ENCODE assay signal across 7 mouse cellular contexts in genomic region chr19:40894519-40895392, GRCm38 (mm10). TPM values are rescaled to one million over a fixed set of nuclear protein-coding genes. Genes with fewer than 3 reads are reported as not detected.
DNase-seq lines count a peak whose midpoint lies in the region; ATAC-seq and TF ChIP-seq lines count a peak whose summit lies in the region.

Gene Zfp518a, plus strand, starts transcription at chr19:40894705.

- ATAC-seq in embryonic facial prominence, embryonic 13.5 days (ENCODE audit: insufficient number of reproducible peaks, insufficient read depth, low FRiP score, low TSS enrichment, low read depth), result peak; percentile 80
- peak; percentile 81 for ATAC-seq in limb, embryonic 12.5 days (ENCODE audit: insufficient number of reproducible peaks, insufficient read depth, low FRiP score, low TSS enrichment, low read depth)
- ATAC-seq in midbrain, embryonic 15.5 days (replicated peaks), result peak; percentile 96

- peak; percentile 59 for TF ChIP-seq POLR2A in kidney, adult 2 months (IDR thresholded peaks at IDR 0.05; ENCODE audit: low read depth, low read length)
- TF ChIP-seq POLR2A in spleen, adult 2 months (IDR thresholded peaks at IDR 0.05; ENCODE audit: low read depth, low read length), result peak; percentile 70

- H3K4me3 ChIP-seq in embryonic facial prominence, embryonic 13.5 days, result peak within 1 kb of the TSS; percentile 71
- H3K4me3 ChIP-seq in kidney, adult 2 months (ENCODE audit: insufficient read depth, low read depth, low read length), result peak within 1 kb of the TSS; percentile 99
- H3K4me3 ChIP-seq in limb, embryonic 12.5 days (replicated peaks), result peak within 1 kb of the TSS; percentile 71
- peak within 1 kb of the TSS; percentile 75 for H3K4me3 ChIP-seq in midbrain, embryonic 15.5 days
- peak within 1 kb of the TSS; percentile 78 for H3K4me3 ChIP-seq in spleen, adult 2 months (ENCODE audit: extremely low read depth, insufficient read depth, insufficient read length)

- H3K27ac ChIP-seq in embryonic facial prominence, embryonic 13.5 days, result peak within 1 kb of the TSS; percentile 97
- peak within 1 kb of the TSS; percentile 94 for H3K27ac ChIP-seq in kidney, adult 2 months (ENCODE audit: insufficient read depth, low read depth, low read length)
- H3K27ac ChIP-seq in limb, embryonic 12.5 days, result peak within 1 kb of the TSS; percentile 98
- H3K27ac ChIP-seq in midbrain, embryonic 15.5 days, result peak within 1 kb of the TSS; percentile 96
- peak within 1 kb of the TSS; percentile 96 for H3K27ac ChIP-seq in spleen, adult 2 months (ENCODE audit: insufficient read depth, low read length)

- no peak for TF ChIP-seq CTCF in kidney, adult 2 months (conservative IDR thresholded peaks at IDR 0.05; ENCODE audit: insufficient read depth, insufficient read length, low read depth, low read length)
- no peak for TF ChIP-seq CTCF in spleen, adult 2 months (IDR thresholded peaks at IDR 0.05; ENCODE audit: extremely low read depth, insufficient read depth, insufficient read length, insufficient replicate concordance)

- under 1% methylated on average over 89 of the region's 89 CpGs for WGBS in embryonic facial prominence, embryonic 13.5 days
- WGBS in kidney, adult 2 months, result under 1% methylated on average over 89 of the region's 89 CpGs
- WGBS in limb, embryonic 12.5 days, result under 1% methylated on average over 89 of the region's 89 CpGs
- WGBS in midbrain, embryonic 15.5 days, result under 1% methylated on average over 89 of the region's 89 CpGs
- WGBS in spleen, adult 2 months, result under 1% methylated on average over 89 of the region's 89 CpGs

- peaks cover 28% of the 10 kb centered on the region for H3K27me3 ChIP-seq in embryonic facial prominence, embryonic 13.5 days
- H3K27me3 ChIP-seq in kidney, adult 2 months (replicated peaks; ENCODE audit: control insufficient read depth, insufficient read depth, low read length), result no peaks in the 10 kb centered on the region
- peaks cover 11% of the 10 kb centered on the region for H3K27me3 ChIP-seq in limb, embryonic 12.5 days
- peaks cover 25% of the 10 kb centered on the region for H3K27me3 ChIP-seq in midbrain, embryonic 15.5 days (replicated peaks)
- no peaks in the 10 kb centered on the region for H3K27me3 ChIP-seq in spleen, adult 2 months (ENCODE audit: control insufficient read depth, insufficient read depth, low read length)

- peak within 1 kb of the TSS; percentile 81 for H3K9ac ChIP-seq in embryonic facial prominence, embryonic 13.5 days
- H3K9ac ChIP-seq in limb, embryonic 12.5 days (replicated peaks), result peak within 1 kb of the TSS; percentile 76
- H3K9ac ChIP-seq in midbrain, embryonic 15.5 days, result peak within 1 kb of the TSS; percentile 78

- peaks cover 8% of the 10 kb centered on the region; the same call in 1 of the 2 replicates for H3K36me3 ChIP-seq in embryonic facial prominence, embryonic 13.5 days
- no peaks in the 10 kb centered on the region for H3K36me3 ChIP-seq in kidney, adult 2 months (ENCODE audit: control insufficient read depth, insufficient read depth, low read length)
- H3K36me3 ChIP-seq in limb, embryonic 12.5 days, result peaks cover 4% of the 10 kb centered on the region; the same call in 1 of the 2 replicates
- no peaks in the 10 kb centered on the region for H3K36me3 ChIP-seq in midbrain, embryonic 15.5 days (replicated peaks)
- H3K36me3 ChIP-seq in spleen, adult 2 months (ENCODE audit: control insufficient read depth, insufficient read depth, low read length), result peaks cover 3% of the 10 kb centered on the region

- no peaks in the 10 kb centered on the region for H3K4me1 ChIP-seq in embryonic facial prominence, embryonic 13.5 days
- H3K4me1 ChIP-seq in kidney, adult 2 months (ENCODE audit: control insufficient read depth, insufficient read depth, low read length), result 0 out of 2 replicates have a peak, but pooled peaks cover 3% of the 10 kb centered on the region
- no peaks in the 10 kb centered on the region for H3K4me1 ChIP-seq in limb, embryonic 12.5 days (replicated peaks)
- H3K4me1 ChIP-seq in midbrain, embryonic 15.5 days, result peaks cover 7% of the 10 kb centered on the region
- no peaks in the 10 kb centered on the region for H3K4me1 ChIP-seq in spleen, adult 2 months (ENCODE audit: control insufficient read depth, insufficient read depth, insufficient read length)

- no peaks in the 10 kb centered on the region for H3K9me3 ChIP-seq in embryonic facial prominence, embryonic 13.5 days
- H3K9me3 ChIP-seq in limb, embryonic 12.5 days, result peaks cover 9% of the 10 kb centered on the region; the same call in 1 of the 2 replicates
- no peaks in the 10 kb centered on the region for H3K9me3 ChIP-seq in midbrain, embryonic 15.5 days

- peak within 1 kb of the TSS; percentile 72 for H3K4me2 ChIP-seq in embryonic facial prominence, embryonic 13.5 days
- peak within 1 kb of the TSS; percentile 63 for H3K4me2 ChIP-seq in limb, embryonic 12.5 days
- peak within 1 kb of the TSS; percentile 71 for H3K4me2 ChIP-seq in midbrain, embryonic 15.5 days

- peak; percentile 87 to 93 for DNase-seq in adrenal gland, postnatal 36 days
- peak; percentile 89 to 92 for DNase-seq in heart, adult 18-20 months
- peak; percentile 92 for DNase-seq in kidney, adult 2 months
- peak; percentile 78 to 92 for DNase-seq in spleen, adult 2 months (ENCODE audit: low read depth in 1 of 2, low spot score in 2 of 2)

RNA-seq across cellular contexts. Expression of gene Zfp518a, which starts in this region (rescaled TPM):
- total RNA-seq in adrenal gland, postnatal 36 days (2021), result 10 to 100 TPM; 11.3 to 13.8 TPM
- 10.4 and 12.0 TPM in 2 replicates for polyA plus RNA-seq in embryonic facial prominence, embryonic 13.5 days (2015; fragmentation: Nextera tagmentation; extraction: Ambion mirVana)
- 1 to 10 TPM; 6.9 to 7.1 TPM for total RNA-seq in heart, adult 18-20 months (2021)
- 0.79 and 1.5 TPM in 2 replicates for polyA plus RNA-seq in kidney, adult 2 months (2012; rRNA removed)
- 13.2 and 16.4 TPM in 2 replicates for polyA plus RNA-seq in limb, embryonic 12.5 days (2016; fragmentation: Nextera tagmentation; extraction: Ambion mirVana)
- 4.6 and 5.3 TPM in 2 replicates for polyA plus RNA-seq in midbrain, embryonic 15.5 days (2015; fragmentation: Nextera tagmentation; extraction: Ambion mirVana)
- 0.58 and 0.69 TPM in 2 replicates for polyA plus RNA-seq in spleen, adult 2 months (2012; rRNA removed)

Comparison
In these comparisons a context has a peak if more than half of its experiments do, and no peak if none do; other contexts are left out.
1. Peak in every context shown above with its lines: DNase-seq, ATAC-seq, H3K4me3 ChIP-seq and H3K27ac ChIP-seq.
2. Peak in DNase-seq, H3K4me3 ChIP-seq and H3K27ac ChIP-seq in spleen, adult 2 months; RNA of the gene not detected or under 1 TPM.